Comparison of ENCODE assay signal across 8 mouse cellular contexts in the genomic region with DNA sequence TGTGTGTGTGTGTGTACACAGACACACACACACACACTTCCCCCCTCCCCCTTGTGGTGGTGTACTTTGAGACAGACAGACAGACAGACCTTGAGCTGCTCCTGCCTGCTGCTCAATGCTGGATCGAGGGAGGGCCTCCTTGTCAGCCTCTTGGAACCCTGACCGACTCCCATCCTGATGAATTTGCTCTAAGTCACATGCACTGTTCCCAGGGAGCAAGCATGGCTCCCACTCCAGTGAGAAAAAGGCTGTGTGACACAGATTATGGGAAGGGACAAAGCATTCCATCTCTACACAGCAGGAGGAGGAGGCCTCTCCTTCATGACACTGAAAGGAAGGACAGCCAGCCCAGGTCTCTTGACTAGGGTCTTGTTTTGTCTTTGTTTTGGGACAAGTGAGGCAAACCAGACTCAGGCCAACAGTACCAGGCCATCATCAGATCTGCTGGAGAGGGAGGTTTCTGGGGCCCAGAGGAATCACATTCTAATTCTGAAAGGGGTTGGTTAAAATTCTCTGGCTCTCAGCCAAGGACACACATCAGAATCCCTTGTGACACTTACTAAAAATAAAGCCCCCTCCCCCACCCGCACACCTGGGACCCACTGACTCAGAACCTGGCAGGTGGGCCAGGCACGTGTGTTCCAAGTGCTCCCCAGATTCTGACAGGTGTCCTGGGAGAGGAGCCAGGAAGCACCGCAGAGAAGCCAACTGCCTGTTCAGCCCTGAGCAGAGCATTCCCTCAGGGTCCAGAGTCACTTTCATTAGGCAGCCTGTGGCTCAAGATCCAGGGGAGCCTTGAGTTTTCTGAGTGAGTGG. TPM values are rescaled to one million over a fixed set of nuclear protein-coding genes. Genes with fewer than 3 reads are reported as not detected.
DNase-seq lines count a peak whose midpoint lies in the region; ATAC-seq lines count a peak whose summit lies in the region.

No protein-coding gene starts in this region.

- no peaks in the 10 kb centered on the region for H3K9me3 ChIP-seq in forebrain, embryonic 13.5 days (replicated peaks)
- H3K9me3 ChIP-seq in intestine, embryonic 14.5 days (ENCODE audit: control insufficient read depth, low read length), result no peaks in the 10 kb centered on the region
- H3K9me3 ChIP-seq in midbrain, embryonic 12.5 days, result no peaks in the 10 kb centered on the region

- H3K27ac ChIP-seq in forebrain, embryonic 13.5 days, result peak overlapping the region; percentile 73
- H3K27ac ChIP-seq in intestine, embryonic 14.5 days (ENCODE audit: low read depth), result peak overlapping the region; percentile 55; the same call in 1 of the 2 replicates
- peak overlapping the region; percentile 42 for H3K27ac ChIP-seq in midbrain, embryonic 12.5 days (replicated peaks)

- H3K4me1 ChIP-seq in forebrain, embryonic 13.5 days, result peaks cover 88% of the 10 kb centered on the region
- H3K4me1 ChIP-seq in intestine, embryonic 14.5 days (replicated peaks; ENCODE audit: control insufficient read depth, insufficient read depth, low read length), result peaks cover 82% of the 10 kb centered on the region
- H3K4me1 ChIP-seq in midbrain, embryonic 12.5 days, result peaks cover 83% of the 10 kb centered on the region

- ATAC-seq in forebrain, embryonic 13.5 days, result no peak
- ATAC-seq in intestine, embryonic 14.5 days (replicated peaks; ENCODE audit: low FRiP score, low TSS enrichment, low read depth), result no peak
- no peak for ATAC-seq in midbrain, embryonic 12.5 days (ENCODE audit: low FRiP score, low read depth)
- no peak for ATAC-seq in granulocyte monocyte progenitor cell, adult 5-6 weeks (replicated peaks; ENCODE audit: poor library complexity, severe bottlenecking)

- peak overlapping the region; percentile 97 for H3K9ac ChIP-seq in forebrain, embryonic 13.5 days
- no peak overlapping the region for H3K9ac ChIP-seq in intestine, embryonic 14.5 days (ENCODE audit: low read length)
- H3K9ac ChIP-seq in midbrain, embryonic 12.5 days (replicated peaks), result peak overlapping the region; percentile 2; the same call in 1 of the 2 replicates

- peak overlapping the region; percentile 10; the same call in 1 of the 2 replicates for H3K4me3 ChIP-seq in forebrain, embryonic 13.5 days
- no peak overlapping the region for H3K4me3 ChIP-seq in intestine, embryonic 14.5 days (ENCODE audit: low read depth, low read length)
- no peak overlapping the region for H3K4me3 ChIP-seq in midbrain, embryonic 12.5 days

- peak; percentile 40 to 61 for DNase-seq in layer of hippocampus, postnatal 14 days (ENCODE audit: low spot score in 2 of 2)
- no peak for DNase-seq in layer of hippocampus, adult 9-10 months (ENCODE audit: low spot score)
- peak; percentile 46 for DNase-seq in adipocyte (ENCODE audit: low spot score)
- DNase-seq in intestine, embryonic 14.5 days (ENCODE audit: low spot score), result no peak
- no peak for DNase-seq in thymus, postnatal 36 days

- no peaks in the 10 kb centered on the region for H3K36me3 ChIP-seq in forebrain, embryonic 13.5 days (ENCODE audit: poor library complexity, severe bottlenecking)
- peaks cover 9% of the 10 kb centered on the region; the same call in 1 of the 2 replicates for H3K36me3 ChIP-seq in intestine, embryonic 14.5 days (ENCODE audit: control insufficient read depth, insufficient read depth, low read length)
- no peaks in the 10 kb centered on the region for H3K36me3 ChIP-seq in midbrain, embryonic 12.5 days

- 25% methylated on average over 5 of the region's 5 CpGs for WGBS in forebrain, embryonic 13.5 days
- WGBS in intestine, embryonic 14.5 days, result 30% methylated on average over 5 of the region's 5 CpGs
- WGBS in midbrain, embryonic 12.5 days, result 57% methylated on average over 5 of the region's 5 CpGs

- H3K4me2 ChIP-seq in forebrain, embryonic 13.5 days, result peak overlapping the region; percentile 33
- peak overlapping the region; percentile 95 for H3K4me2 ChIP-seq in intestine, embryonic 14.5 days (ENCODE audit: low read length)
- peak overlapping the region; percentile 17 for H3K4me2 ChIP-seq in midbrain, embryonic 12.5 days (replicated peaks)

- no peaks in the 10 kb centered on the region for H3K27me3 ChIP-seq in forebrain, embryonic 13.5 days
- no peaks in the 10 kb centered on the region for H3K27me3 ChIP-seq in intestine, embryonic 14.5 days (replicated peaks; ENCODE audit: control insufficient read depth, insufficient read depth, low read length)
- H3K27me3 ChIP-seq in midbrain, embryonic 12.5 days, result no peaks in the 10 kb centered on the region

RNA-seq across cellular contexts. Expression of a gene that starts 5.9 kb away (rescaled TPM):
- 10 to 100 TPM; 90.7 to 93.6 TPM for total RNA-seq in layer of hippocampus, postnatal 14 days (2021)
- polyA plus RNA-seq in forebrain, embryonic 13.5 days (2015; fragmentation: Nextera tagmentation; extraction: Ambion mirVana), result 27.8 and 30.9 TPM in 2 replicates
- 99.2 and 101 TPM in 2 replicates for polyA plus RNA-seq in intestine, embryonic 14.5 days (2014; fragmentation: Nextera tagmentation; extraction: Ambion mirVana)
- polyA plus RNA-seq in midbrain, embryonic 12.5 days (2016; fragmentation: Nextera tagmentation; extraction: Ambion mirVana), result 40.1 and 45.4 TPM in 2 replicates
- 53.4 and 62.9 TPM in 2 replicates for total RNA-seq in granulocyte monocyte progenitor cell, adult 5-6 weeks (2014; fragmentation: Nextera tagmentation)
- 21.2 and 21.5 TPM in 2 replicates for total RNA-seq in granulocyte monocyte progenitor cell, adult 5-6 weeks (2017)

RNA-seq across cellular contexts. Expression of a gene that starts 16.1 kb away (rescaled TPM):
- total RNA-seq in layer of hippocampus, postnatal 14 days (2021), result under 1 TPM; 0.48 to 0.62 TPM
- polyA plus RNA-seq in forebrain, embryonic 13.5 days (2015; fragmentation: Nextera tagmentation; extraction: Ambion mirVana), result 0.15 and 0.19 TPM in 2 replicates
- 0.22 TPM in 2 replicates for polyA plus RNA-seq in intestine, embryonic 14.5 days (2014; fragmentation: Nextera tagmentation; extraction: Ambion mirVana)
- polyA plus RNA-seq in midbrain, embryonic 12.5 days (2016; fragmentation: Nextera tagmentation; extraction: Ambion mirVana), result 3.1 and 3.4 TPM in 2 replicates
- not detected in 2 replicates for total RNA-seq in granulocyte monocyte progenitor cell, adult 5-6 weeks (2014; fragmentation: Nextera tagmentation)
- total RNA-seq in granulocyte monocyte progenitor cell, adult 5-6 weeks (2017), result not detected in 2 replicates

RNA-seq across cellular contexts. Expression of a gene that starts 46.2 kb away (rescaled TPM):
- 10 to 100 TPM; 27.4 to 31.9 TPM for total RNA-seq in layer of hippocampus, postnatal 14 days (2021)
- polyA plus RNA-seq in forebrain, embryonic 13.5 days (2015; fragmentation: Nextera tagmentation; extraction: Ambion mirVana), result 74.7 and 78.4 TPM in 2 replicates
- polyA plus RNA-seq in intestine, embryonic 14.5 days (2014; fragmentation: Nextera tagmentation; extraction: Ambion mirVana), result 86.1 and 86.3 TPM in 2 replicates
- 74.5 and 79.2 TPM in 2 replicates for polyA plus RNA-seq in midbrain, embryonic 12.5 days (2016; fragmentation: Nextera tagmentation; extraction: Ambion mirVana)
- total RNA-seq in granulocyte monocyte progenitor cell, adult 5-6 weeks (2014; fragmentation: Nextera tagmentation), result 32.9 and 52.7 TPM in 2 replicates
- total RNA-seq in granulocyte monocyte progenitor cell, adult 5-6 weeks (2017), result 33.1 and 41.5 TPM in 2 replicates

RNA-seq across cellular contexts. Expression of a gene that starts 56.8 kb away (rescaled TPM):
- total RNA-seq in layer of hippocampus, postnatal 14 days (2021), result 10 to 100 TPM; 10.2 to 10.9 TPM
- polyA plus RNA-seq in forebrain, embryonic 13.5 days (2015; fragmentation: Nextera tagmentation; extraction: Ambion mirVana), result 29.3 and 30.0 TPM in 2 replicates
- 60.8 and 65.2 TPM in 2 replicates for polyA plus RNA-seq in intestine, embryonic 14.5 days (2014; fragmentation: Nextera tagmentation; extraction: Ambion mirVana)
- polyA plus RNA-seq in midbrain, embryonic 12.5 days (2016; fragmentation: Nextera tagmentation; extraction: Ambion mirVana), result 33.1 and 33.6 TPM in 2 replicates
- 40.4 and 47.0 TPM in 2 replicates for total RNA-seq in granulocyte monocyte progenitor cell, adult 5-6 weeks (2014; fragmentation: Nextera tagmentation)
- total RNA-seq in granulocyte monocyte progenitor cell, adult 5-6 weeks (2017), result 25.8 and 36.7 TPM in 2 replicates

RNA-seq across cellular contexts. Expression of a gene that starts 56.9 kb away (rescaled TPM):
- total RNA-seq in layer of hippocampus, postnatal 14 days (2021), result under 1 TPM; 0.36 to 0.41 TPM
- polyA plus RNA-seq in forebrain, embryonic 13.5 days (2015; fragmentation: Nextera tagmentation; extraction: Ambion mirVana), result 0.08 and 0.14 TPM in 2 replicates
- 0.31 and 0.50 TPM in 2 replicates for polyA plus RNA-seq in intestine, embryonic 14.5 days (2014; fragmentation: Nextera tagmentation; extraction: Ambion mirVana)
- 0.20 and 0.24 TPM in 2 replicates for polyA plus RNA-seq in midbrain, embryonic 12.5 days (2016; fragmentation: Nextera tagmentation; extraction: Ambion mirVana)
- total RNA-seq in granulocyte monocyte progenitor cell, adult 5-6 weeks (2014; fragmentation: Nextera tagmentation), result 0.13 TPM in 1 of 2 replicates, not detected in the other
- total RNA-seq in granulocyte monocyte progenitor cell, adult 5-6 weeks (2017), result not detected in 2 replicates

Comparison
In these comparisons a context has a peak if more than half of its experiments do, and no peak if none do; other contexts are left out.
1. DNase-seq: peak in layer of hippocampus, postnatal 14 days (2 of 2) and adipocyte (single experiment); none in layer of hippocampus, adult 9-10 months (single experiment), intestine, embryonic 14.5 days (single experiment) and thymus, postnatal 36 days (0 of 2).
2. H3K4me2 ChIP-seq: peak in every context shown above with its lines; median percentile 95 in intestine, embryonic 14.5 days; 33 in forebrain, embryonic 13.5 days; 17 in midbrain, embryonic 12.5 days.
3. Peak in every context shown above with its lines, with median percentiles within 50 percentile points of each other: H3K27ac ChIP-seq.